Mouse (Mus musculus) CD4-positive, CD25-positive, alpha-beta regulatory T cell (primary cell): Measurements from ENCODE around the gene Shc4. TPM values are rescaled to one million over a fixed set of nuclear protein-coding genes. Genes with fewer than 3 reads are reported as not detected.

Experiments used
- polyA plus RNA-seq: library from polyadenylated mRNA; unstranded; fragments of 100-300 nt; shearing (Covaris generic); gene quantifications from one replicate; pipeline ENCODE4 v1.2.1, GENCODE M21; 2017

Gene Shc4
- 0.23 TPM for polyA plus RNA-seq

GRCm38 (mm10) chr2:125724086-125724430 is at the start of gene Shc4:
Shc4 (minus strand) TSS chr2:125724148.

GRCm38 (mm10) chr2:125672957-125673631 is 50.9 kb downstream of the Shc4 start, which contains the start of gene Eid1:
Eid1 (plus strand) TSS chr2:125673095.

DNA sequence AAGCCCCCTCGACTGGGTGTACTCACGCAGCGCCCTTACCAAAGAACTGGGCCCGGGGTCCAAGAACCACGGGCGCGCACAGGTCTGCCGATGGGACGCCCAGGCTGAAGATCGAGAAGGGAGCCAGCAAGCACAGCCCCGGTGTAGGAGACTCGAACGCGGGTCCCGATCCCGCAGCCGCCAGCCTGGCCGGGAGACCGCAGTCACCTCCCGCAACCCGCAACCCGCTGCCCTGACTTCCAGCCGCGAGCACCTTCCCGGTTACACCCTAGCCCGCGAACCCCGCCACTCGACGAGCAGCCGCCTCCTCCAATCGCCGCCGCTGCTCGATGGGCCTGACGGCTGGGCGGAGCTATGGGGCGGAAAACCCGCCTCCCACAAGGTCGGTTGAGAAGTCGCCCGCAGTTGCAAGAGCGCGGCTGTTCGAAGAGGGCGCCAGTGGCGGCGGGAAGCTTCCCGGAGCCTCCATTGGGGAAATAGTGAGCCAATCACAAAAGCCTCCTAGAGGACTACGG is 99.1 kb downstream of the Shc4 start, which contains the start of gene Cep152:
Cep152 (minus strand) TSS at position 277 of the 515 bp plus-strand sequence.

Other genes starting within 250 kb of the Shc4 start
- not detected for gene Gm9913, start 219.1 kb downstream of the Shc4 start, polyA plus RNA-seq
- gene Fbn1, start 216.2 kb downstream of the Shc4 start, polyA plus RNA-seq = 0.05 TPM
- 11.0 TPM for gene Cep152, start 99.0 kb downstream of the Shc4 start, polyA plus RNA-seq
- gene Eid1, start 51.1 kb downstream of the Shc4 start, polyA plus RNA-seq = 37.5 TPM
- gene Secisbp2l, start 58.7 kb upstream of the Shc4 start, polyA plus RNA-seq = 45.7 TPM
- gene Galk2, start 135.0 kb upstream of the Shc4 start, polyA plus RNA-seq = 36.1 TPM
- gene Cops2, start 135.0 kb upstream of the Shc4 start, polyA plus RNA-seq = 45.7 TPM